ENCODE assay signal across 8 mouse cellular contexts in genomic region chr16:77643871-77644720, GRCm38 (mm10). TPM values are rescaled to one million over a fixed set of nuclear protein-coding genes. Genes with fewer than 3 reads are reported as not detected.
DNase-seq lines count a peak whose midpoint lies in the region; ATAC-seq lines count a peak whose summit lies in the region.

No protein-coding gene starts in this region.

- no peaks in the 10 kb centered on the region for H3K36me3 ChIP-seq in embryonic facial prominence, embryonic 10.5 days (replicated peaks)
- H3K36me3 ChIP-seq in limb, embryonic 12.5 days: no peaks in the 10 kb centered on the region
- H3K36me3 ChIP-seq in midbrain, embryonic 13.5 days: no peaks in the 10 kb centered on the region
- H3K36me3 ChIP-seq in splenic B cell, adult 2 months (ENCODE audit: control insufficient read depth, insufficient read depth, low read length, poor library complexity, severe bottlenecking): no peaks in the 10 kb centered on the region

- peak; percentile 81 for ATAC-seq in limb, embryonic 12.5 days (ENCODE audit: insufficient number of reproducible peaks, insufficient read depth, low FRiP score, low TSS enrichment, low read depth)
- peak; percentile 97 for ATAC-seq in midbrain, embryonic 13.5 days

- no peaks in the 10 kb centered on the region for H3K27me3 ChIP-seq in embryonic facial prominence, embryonic 10.5 days (replicated peaks; ENCODE audit: low read depth, poor library complexity, severe bottlenecking)
- no peaks in the 10 kb centered on the region for H3K27me3 ChIP-seq in limb, embryonic 12.5 days
- no peaks in the 10 kb centered on the region for H3K27me3 ChIP-seq in midbrain, embryonic 13.5 days
- H3K27me3 ChIP-seq in splenic B cell, adult 2 months (ENCODE audit: control insufficient read depth, insufficient read depth, low read length, poor library complexity, severe bottlenecking): no peaks in the 10 kb centered on the region

- H3K4me2 ChIP-seq in limb, embryonic 12.5 days: peak overlapping the region; percentile 81
- peak overlapping the region; percentile 64 for H3K4me2 ChIP-seq in midbrain, embryonic 13.5 days (replicated peaks)

- DNase-seq in ovary, adult 18-20 months (ENCODE audit: low spot score): peak; percentile 15
- DNase-seq in ovary, postnatal 10 days (ENCODE audit: low spot score): no peak
- DNase-seq in embryonic facial prominence, embryonic 10.5 days (ENCODE audit: low spot score): peak; percentile 76
- peak; percentile 65 to 70 for DNase-seq in heart, adult 18-20 months
- DNase-seq in kidney, adult 18-20 months: peak; percentile 41
- peak; percentile 10 for DNase-seq in splenic B cell, adult 2 months (ENCODE audit: low read depth, low spot score)

- H3K9ac ChIP-seq in limb, embryonic 12.5 days (replicated peaks): peak overlapping the region; percentile 68
- H3K9ac ChIP-seq in midbrain, embryonic 13.5 days (replicated peaks): peak overlapping the region; percentile 80

- peaks cover 21% of the 10 kb centered on the region for H3K4me1 ChIP-seq in embryonic facial prominence, embryonic 10.5 days
- H3K4me1 ChIP-seq in limb, embryonic 12.5 days (replicated peaks): peaks cover 14% of the 10 kb centered on the region
- H3K4me1 ChIP-seq in midbrain, embryonic 13.5 days (replicated peaks): peaks cover 48% of the 10 kb centered on the region

- H3K9me3 ChIP-seq in embryonic facial prominence, embryonic 10.5 days: no peaks in the 10 kb centered on the region
- H3K9me3 ChIP-seq in limb, embryonic 12.5 days: no peaks in the 10 kb centered on the region
- H3K9me3 ChIP-seq in midbrain, embryonic 13.5 days: no peaks in the 10 kb centered on the region

- peak overlapping the region; percentile 64 for H3K4me3 ChIP-seq in embryonic facial prominence, embryonic 10.5 days
- peak overlapping the region; percentile 52 for H3K4me3 ChIP-seq in limb, embryonic 12.5 days (replicated peaks)
- H3K4me3 ChIP-seq in midbrain, embryonic 13.5 days (replicated peaks): peak overlapping the region; percentile 43

- WGBS in embryonic facial prominence, embryonic 10.5 days: 6% methylated on average over 31 of the region's 31 CpGs
- whole genome bisulfite sequencing in limb, embryonic 12.5 days: 5% methylated on average over 31 of the region's 31 CpGs
- 2% methylated on average over 31 of the region's 31 CpGs for WGBS in midbrain, embryonic 13.5 days

- H3K27ac ChIP-seq in embryonic facial prominence, embryonic 10.5 days (replicated peaks): peak overlapping the region; percentile 76
- H3K27ac ChIP-seq in limb, embryonic 12.5 days: peak overlapping the region; percentile 75
- H3K27ac ChIP-seq in midbrain, embryonic 13.5 days: peak overlapping the region; percentile 97

RNA-seq across cellular contexts. Expression of gene Gm11146, which starts 42.2 kb away (rescaled TPM):
- not detected in 2 replicates for polyA plus RNA-seq in embryonic facial prominence, embryonic 10.5 days (2016; fragmentation: Nextera tagmentation; extraction: Ambion mirVana)
- not detected for total RNA-seq in heart, adult 18-20 months (2021)
- not detected in 2 replicates for polyA plus RNA-seq in limb, embryonic 12.5 days (2016; fragmentation: Nextera tagmentation; extraction: Ambion mirVana)
- polyA plus RNA-seq in midbrain, embryonic 13.5 days (2015; fragmentation: Nextera tagmentation; extraction: Ambion mirVana): not detected in 2 replicates
